Mouse (Mus musculus) heart, postnatal 0 days (tissue): Measurements from ENCODE around the gene Slc36a4. TPM values are rescaled to one million over a fixed set of nuclear protein-coding genes. Genes with fewer than 3 reads are reported as not detected.
A peak's percentile ranks its signal among the peaks of the same experiment; 100 is the strongest.

ENCODE experiments used
- ATAC-seq: fragments of 200-750 bp; cut with Nextera tagmentation; 2 replicates; pipeline ENCODE4 v1.8.0; 2017; ENCODE audit warnings: low read depth, moderate number of reproducible peaks, moderate library complexity; ENCODE audit not compliant: insufficient read depth
- DNase-seq: peaks from one replicate; pipeline ENCODE4 v3.0.0-alpha.2; 2016; ENCODE audit warnings: low spot score
- H3K27ac ChIP-seq: fragments of 300-500 bp; sonication (generic); 2 replicates; pipeline ENCODE4 v1.5.1; 2014; ENCODE audit warnings: low read depth, mild to moderate bottlenecking
- H3K27me3 ChIP-seq: fragments of 300-500 bp; sonication (generic); 2 replicates; pipeline ENCODE4 v1.6.1; 2014; ENCODE audit warnings: low read length, mixed read lengths; ENCODE audit not compliant: control insufficient read depth, insufficient read depth
- H3K36me3 ChIP-seq: fragments of 300-500 bp; sonication (generic); replicated peaks from 2 replicates; pipeline ENCODE4 v1.6.1; 2014; ENCODE audit warnings: low read length, mixed read lengths; ENCODE audit not compliant: control insufficient read depth, insufficient read depth
- H3K4me1 ChIP-seq: fragments of 300-500 bp; sonication (generic); 2 replicates; pipeline ENCODE4 v1.6.1; 2014; ENCODE audit warnings: antibody characterized with exemption; ENCODE audit not compliant: control insufficient read depth, insufficient read depth
- H3K4me2 ChIP-seq: fragments of 300-500 bp; sonication (generic); 2 replicates; pipeline ENCODE4 v1.6.1; 2014; ENCODE audit warnings: low read depth, mild to moderate bottlenecking, low read length, moderate library complexity
- H3K4me3 ChIP-seq: fragments of 300-500 bp; sonication (generic); 2 replicates; pipeline ENCODE4 v1.5.1; 2014; ENCODE audit warnings: low read depth, low read length
- H3K9ac ChIP-seq: fragments of 300-500 bp; sonication (generic); replicated peaks from 2 replicates; pipeline ENCODE4 v1.6.1; 2014; ENCODE audit warnings: low read depth, low read length, mixed read lengths
- H3K9me3 ChIP-seq: fragments of 300-500 bp; sonication (generic); replicated peaks from 2 replicates; pipeline ENCODE4 v1.6.1; 2016; ENCODE audit warnings: low read length; ENCODE audit not compliant: control insufficient read depth
- CTCF ChIP-seq: IDR thresholded peaks from 2 replicates; pipeline ENCODE4 v1.5.1; 2016; ENCODE audit warnings: antibody characterized with exemption, control low read depth, low read depth
- EP300 ChIP-seq: IDR thresholded peaks from 2 replicates; pipeline ENCODE4 v1.6.1; 2016; ENCODE audit warnings: antibody characterized with exemption, low read depth
- WGBS: fragments of 180-500 bp; shearing (Covaris S2); extraction: QIAGEN DNeasy Blood & Tissue Kit; methylation state at CpG from one replicate; pipeline ENCODE4 v1.1.7; 2014; 5-methylcytosine and 5-hydroxymethylcytosine counted together
- polyA plus RNA-seq: library from polyadenylated mRNA; unstranded; fragments of >200 nt; fragmentation: Nextera tagmentation; extraction: Ambion mirVana; gene quantifications from 2 replicates; pipeline ENCODE4 v1.2.1, GENCODE M21; 2015
- total RNA-seq: library from RNA; depleted of rRNA; stranded (reverse); fragments of >200 nt; gene quantifications from 2 replicates; pipeline ENCODE4 v1.2.3, GENCODE M21; 2014; ENCODE audit warnings: low replicate concordance

The Slc36a4 gene
- total and polyA plus RNA-seq, 2 experiments from 2014 or later, result 5.8 to 10.5 TPM

GRCm38 (mm10) chr9:15708979-15709598, 449 bp upstream of the Slc36a4 start:
- 12% methylated on average over 14 of the region's 14 CpGs for WGBS
- peak overlapping the region; percentile 97 for H3K4me2 ChIP-seq
- no peaks in the 10 kb centered on the region for H3K9me3 ChIP-seq
- H3K4me3 ChIP-seq, result peak overlapping the region; percentile 77
- no peaks in the 10 kb centered on the region for H3K27me3 ChIP-seq
- peaks cover 4% of the 10 kb centered on the region; the same call in 1 of the 2 replicates for H3K4me1 ChIP-seq
- H3K36me3 ChIP-seq, result no peaks in the 10 kb centered on the region
- TF ChIP-seq EP300 (no peak), CTCF (no peak)
- H3K27ac ChIP-seq, result peak overlapping the region; percentile 90
- DNase-seq, result peak; percentile 20
- no peak for ATAC-seq
- peak overlapping the region; percentile 82 for H3K9ac ChIP-seq

GRCm38 (mm10) chr9:15710821-15711565, 1.5 kb downstream of the Slc36a4 start:
- Histone ChIP-seq H3K9me3 (no peaks in the 10 kb centered on the region), H3K4me2 (0 out of 2 replicates have a peak overlapping the region, but pooled peaks have one; percentile 97), H3K27me3 (no peaks in the 10 kb centered on the region), H3K36me3 (no peaks in the 10 kb centered on the region), H3K9ac (no peak overlapping the region), H3K4me1 (peaks cover 4% of the 10 kb centered on the region; the same call in 1 of the 2 replicates), H3K4me3 (no peak overlapping the region), H3K27ac (no peak overlapping the region)
- no peak for ATAC-seq
- 85% methylated on average over 13 of the region's 13 CpGs for WGBS
- TF ChIP-seq CTCF (no peak), EP300 (no peak)
- DNase-seq, result no peak

GRCm38 (mm10) chr9:15711676-15712075, 2.1 kb downstream of the Slc36a4 start:
- Histone ChIP-seq H3K4me3 (no peak overlapping the region), H3K9me3 (no peaks in the 10 kb centered on the region), H3K27ac (no peak overlapping the region), H3K9ac (no peak overlapping the region), H3K4me2 (no peak overlapping the region), H3K4me1 (peaks cover 4% of the 10 kb centered on the region; the same call in 1 of the 2 replicates), H3K27me3 (no peaks in the 10 kb centered on the region), H3K36me3 (no peaks in the 10 kb centered on the region)
- TF ChIP-seq EP300, result no peak
- no peak for TF ChIP-seq CTCF
- WGBS, result 82% methylated on average over 7 of the region's 7 CpGs
- DNase-seq (no peak), ATAC-seq (no peak)

- DNase-seq (no peak), ATAC-seq (no peak)
- H3K4me2 ChIP-seq, result no peak overlapping the region
- peaks cover 4% of the 10 kb centered on the region; the same call in 1 of the 2 replicates for H3K4me1 ChIP-seq
- H3K36me3 ChIP-seq, result no peaks in the 10 kb centered on the region
- TF ChIP-seq CTCF, result no peak
- H3K9me3 ChIP-seq, result no peaks in the 10 kb centered on the region
- H3K27me3 ChIP-seq, result no peaks in the 10 kb centered on the region
- H3K9ac ChIP-seq, result no peak overlapping the region
- no peak overlapping the region for H3K27ac ChIP-seq
- no peak overlapping the region for H3K4me3 ChIP-seq
- 84% methylated on average over 4 of the region's 4 CpGs for WGBS
Measured at GRCm38 (mm10) chr9:15714792-15715191, 5.3 kb downstream of the Slc36a4 start.

- no peak overlapping the region for H3K4me3 ChIP-seq
- no peak overlapping the region for H3K9ac ChIP-seq
- peaks cover under 1% of the 10 kb centered on the region; the same call in 1 of the 2 replicates for H3K36me3 ChIP-seq
- 83% methylated on average over 11 of the region's 11 CpGs for WGBS
- no peaks in the 10 kb centered on the region for H3K9me3 ChIP-seq
- peaks cover under 1% of the 10 kb centered on the region; the same call in 1 of the 2 replicates for H3K4me1 ChIP-seq
- DNase-seq (no peak), ATAC-seq (no peak)
- H3K27ac ChIP-seq, result no peak overlapping the region
- H3K4me2 ChIP-seq, result no peak overlapping the region
- no peak for TF ChIP-seq EP300
- TF ChIP-seq CTCF, result no peak
- H3K27me3 ChIP-seq, result no peaks in the 10 kb centered on the region
Measured at GRCm38 (mm10) chr9:15715193-15715989, 5.9 kb downstream of the Slc36a4 start.
